Mouse (Mus musculus): Measurements from ENCODE around the gene Kif23.

Gene Kif23

GRCm38 (mm10) chr9:61946623-61947401 is at the start of gene Kif23:
Gene Kif23 (minus strand): TSS chr9:61946774.
- peak; percentile 88 for DNase-seq

GRCm38 (mm10) chr9:61991158-61991557 is 44.6 kb upstream of the Kif23 start:
- no peak for DNase-seq

- no peak for DNase-seq
These were observed 44.2 kb upstream of the Kif23 start for GRCm38 (mm10) chr9:61990738-61991137.

- DNase-seq: no peak
These were observed 39.5 kb upstream of the Kif23 start for GRCm38 (mm10) chr9:61986055-61986454.

- no peak for DNase-seq
These were observed 38.7 kb upstream of the Kif23 start for GRCm38 (mm10) chr9:61985183-61985863.

- no peak for DNase-seq
These were observed 36.5 kb upstream of the Kif23 start for GRCm38 (mm10) chr9:61982940-61983620.

- no peak for DNase-seq
These were observed 35.3 kb upstream of the Kif23 start for GRCm38 (mm10) chr9:61981876-61982275.

- DNase-seq: no peak
These were observed 33.4 kb upstream of the Kif23 start for GRCm38 (mm10) chr9:61979983-61980382.

- no peak for DNase-seq
These were observed 30.8 kb upstream of the Kif23 start for GRCm38 (mm10) chr9:61977258-61977945.

- no peak for DNase-seq
These were observed 25.5 kb upstream of the Kif23 start for GRCm38 (mm10) chr9:61972031-61972430.

- DNase-seq: no peak
These were observed 24.5 kb upstream of the Kif23 start for GRCm38 (mm10) chr9:61971045-61971444.

- no peak for DNase-seq
These were observed 20.8 kb upstream of the Kif23 start for GRCm38 (mm10) chr9:61967357-61967756.

GRCm38 (mm10) chr9:61965987-61966386 is 19.4 kb upstream of the Kif23 start:
- DNase-seq: no peak

- peak; percentile 21 for DNase-seq
These were observed 18.9 kb upstream of the Kif23 start for GRCm38 (mm10) chr9:61965411-61965930.

GRCm38 (mm10) chr9:61963356-61963755 is 16.8 kb upstream of the Kif23 start:
- DNase-seq: no peak

- DNase-seq: no peak
These were observed 14.6 kb upstream of the Kif23 start for GRCm38 (mm10) chr9:61961181-61961580.

GRCm38 (mm10) chr9:61960753-61961152 is 14.2 kb upstream of the Kif23 start:
- no peak for DNase-seq

GRCm38 (mm10) chr9:61959921-61960569 is 13.5 kb upstream of the Kif23 start:
- DNase-seq: no peak

GRCm38 (mm10) chr9:61954707-61955106 is 8.1 kb upstream of the Kif23 start:
- DNase-seq: no peak

- no peak for DNase-seq
These were observed 5.7 kb upstream of the Kif23 start for GRCm38 (mm10) chr9:61952241-61952640.

- DNase-seq: peak; percentile 49
These were observed 1.1 kb upstream of the Kif23 start for GRCm38 (mm10) chr9:61947402-61948346.
